Mouse (Mus musculus): Measurements from ENCODE around the gene Cacnb1.

- TF ChIP-seq CTCF (IDR thresholded peaks at IDR 0.05; ENCODE audit: extremely low read depth, insufficient read length, insufficient replicate concordance, low read depth, low read length) (no peak), POLR2A (IDR thresholded peaks at IDR 0.05; ENCODE audit: low read depth, low read length) (no peak)
Observed at GRCm38 (mm10) chr11:97974746-97975145, 48.1 kb downstream of the Cacnb1 start.

All from small intestine, adult 2 months (tissue).